Mouse (Mus musculus): ENCODE data around the gene Ear1.
"Not testable (repeated sequence)": the region's sequence is repeated elsewhere in the genome, so short reads cannot be mapped to it uniquely, and the experiment has no call there.

Ear1 gene

DNA sequence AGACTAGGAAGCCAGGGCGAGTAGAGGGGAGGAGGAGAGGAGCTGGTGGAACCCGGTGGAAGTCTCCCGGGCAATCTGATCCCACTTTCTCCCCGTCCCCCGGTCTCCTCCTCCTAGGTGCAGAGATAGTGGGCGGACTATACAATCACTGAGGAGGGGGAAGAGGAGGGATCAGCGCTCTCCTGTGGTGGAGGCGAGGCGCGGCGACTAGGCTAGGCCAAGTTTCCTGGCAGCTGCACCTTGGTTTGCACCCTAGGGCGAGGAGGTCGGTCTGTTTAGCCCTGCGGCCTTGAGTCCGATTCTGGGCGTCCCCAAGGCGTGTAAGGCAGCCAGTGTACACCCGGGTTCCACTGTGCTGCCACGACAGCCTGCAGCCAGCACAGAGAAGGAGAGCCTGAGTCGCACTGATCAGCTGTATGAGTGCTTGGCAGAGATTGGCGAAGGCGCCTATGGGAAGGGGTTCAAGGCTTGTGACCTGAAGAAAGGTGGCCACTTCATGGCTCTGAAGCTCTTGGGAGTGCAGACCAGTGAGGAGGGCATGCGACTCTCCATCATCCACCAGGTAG, 78.3 kb downstream of the Ear1 start:
- not testable (repeated sequence) for DNase-seq (ENCODE audit: low read depth, low spot score)

DNA sequence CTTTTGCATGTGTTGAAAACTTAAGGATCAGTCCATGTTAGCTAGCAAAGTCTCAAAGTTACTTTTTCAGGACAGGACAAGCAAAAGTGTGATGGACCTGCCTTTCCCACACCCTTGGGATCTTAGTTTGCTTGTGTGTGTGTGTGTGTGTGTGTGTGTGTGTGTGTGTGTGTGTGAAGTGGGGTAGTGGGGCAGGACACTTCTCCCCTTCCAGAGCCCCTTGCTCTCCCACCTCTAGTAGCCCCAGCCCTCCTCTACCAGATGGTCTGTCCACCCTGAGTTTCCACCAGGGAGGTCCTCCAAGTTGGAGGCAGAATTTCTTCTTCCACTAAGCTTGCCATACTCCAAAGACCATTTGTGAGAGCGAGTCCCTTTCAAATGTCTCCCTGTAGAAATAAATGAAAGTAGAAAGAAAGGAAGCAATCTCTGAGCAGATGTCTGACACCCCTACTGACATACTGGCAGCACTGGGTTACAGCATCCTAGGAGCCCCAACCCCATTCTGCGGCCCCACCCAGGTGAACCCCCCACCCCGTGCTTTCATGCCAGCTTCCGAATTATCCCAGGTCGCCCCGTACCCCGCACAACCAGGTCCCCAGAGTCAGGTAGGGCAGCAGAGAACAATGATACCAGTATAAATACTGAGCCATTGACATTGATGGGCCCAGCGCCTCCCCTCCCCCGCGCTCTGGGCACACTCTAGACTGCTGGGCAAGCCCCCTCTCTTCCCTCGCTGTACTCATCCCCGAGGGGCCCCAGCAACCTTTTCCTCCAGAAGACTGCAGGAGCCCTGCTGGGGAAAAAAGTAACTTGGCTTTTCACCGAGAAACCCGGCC, 79.0 kb downstream of the Ear1 start:
- no peak for DNase-seq (ENCODE audit: low read depth, low spot score)

DNA sequence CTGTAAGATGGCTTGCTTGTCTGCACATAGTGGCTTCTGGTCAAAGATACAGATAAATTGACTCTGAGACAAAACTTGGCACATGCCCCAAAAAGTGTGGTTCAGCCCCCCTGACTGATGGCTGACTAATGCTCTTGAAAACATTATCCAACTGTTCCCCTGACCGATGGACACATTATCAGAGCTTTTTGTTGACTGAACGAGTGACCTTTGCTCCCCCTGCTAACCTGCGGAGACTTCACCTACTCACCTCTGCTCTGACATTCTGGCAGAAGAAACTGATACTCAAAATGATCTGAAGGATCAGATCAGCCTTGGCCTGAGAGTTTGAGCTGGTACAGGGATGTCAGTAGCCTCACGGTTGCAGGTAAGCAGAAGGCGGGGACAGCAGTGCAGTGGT, 81.5 kb downstream of the Ear1 start:
- not testable (repeated sequence) for DNase-seq (ENCODE audit: low read depth, low spot score)

DNA sequence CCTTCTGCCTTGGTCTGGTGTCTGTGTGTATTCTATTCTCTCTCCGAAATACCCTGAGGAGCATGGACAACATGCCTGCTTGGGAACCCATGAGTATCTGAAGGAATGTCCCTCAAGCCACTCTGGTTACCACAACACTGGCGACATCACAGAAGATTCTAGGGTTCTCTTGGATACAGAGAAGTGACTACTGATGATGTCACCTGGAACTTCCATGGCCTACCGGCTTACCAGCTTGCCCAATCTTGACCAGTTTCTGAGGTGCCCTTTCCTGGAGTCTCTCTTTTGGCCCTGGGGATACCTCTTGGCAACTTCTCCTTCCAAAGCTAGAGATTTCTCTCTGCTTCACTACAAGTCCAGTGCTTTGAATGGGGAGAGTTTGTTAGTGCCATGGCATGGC, 90.7 kb downstream of the Ear1 start, which contains the start of gene Gm8180:
Gm8180 (minus strand) TSS at position 101 of the 400 bp plus-strand sequence.
- DNase-seq (ENCODE audit: low read depth, low spot score): not testable (repeated sequence)
